Mouse (Mus musculus) midbrain, embryonic 16.5 days (tissue): ENCODE data around the gene Hmgn2. TPM values are rescaled to one million over a fixed set of nuclear protein-coding genes. Genes with fewer than 3 reads are reported as not detected.
"Not testable (repeated sequence)": the region's sequence is repeated elsewhere in the genome, so short reads cannot be mapped to it uniquely, and the experiment has no call there.

Experiments used
- ATAC-seq: fragments of 200-750 bp; cut with Nextera tagmentation; 2 replicates; pipeline ENCODE4 v1.8.0; 2017; ENCODE audit warnings: moderate TSS enrichment
- H3K27ac ChIP-seq: fragments of 300-500 bp; sonication (generic); 2 replicates; pipeline ENCODE4 v1.5.1; 2014; ENCODE audit warnings: mild to moderate bottlenecking, low read length, mixed read lengths
- H3K27me3 ChIP-seq: fragments of 300-500 bp; sonication (generic); 2 replicates; pipeline ENCODE4 v1.6.1; 2014; ENCODE audit warnings: low read depth, low read length, mixed read lengths; ENCODE audit not compliant: control insufficient read depth, insufficient read depth
- H3K36me3 ChIP-seq: fragments of 300-500 bp; sonication (generic); 2 replicates; pipeline ENCODE4 v1.6.1; 2014; ENCODE audit warnings: mild to moderate bottlenecking, low read length, moderate library complexity, mixed read lengths; ENCODE audit not compliant: control insufficient read depth, insufficient read depth
- H3K4me1 ChIP-seq: fragments of 300-500 bp; sonication (generic); 2 replicates; pipeline ENCODE4 v1.6.1; 2014; ENCODE audit warnings: mild to moderate bottlenecking, low read length, mixed read lengths; ENCODE audit not compliant: control insufficient read depth, insufficient read depth
- H3K4me2 ChIP-seq: fragments of 300-500 bp; sonication (generic); 2 replicates; pipeline ENCODE4 v1.6.1; 2014; ENCODE audit warnings: mild to moderate bottlenecking, low read length, mixed read lengths
- H3K4me3 ChIP-seq: fragments of 300-500 bp; sonication (generic); 2 replicates; pipeline ENCODE4 v1.5.1; 2014; ENCODE audit warnings: low read depth, mild to moderate bottlenecking, low read length, moderate library complexity, mixed read lengths
- H3K9ac ChIP-seq: fragments of 300-500 bp; sonication (generic); 2 replicates; pipeline ENCODE4 v1.6.1; 2014; ENCODE audit warnings: low read depth, low read length, mixed read lengths
- H3K9me3 ChIP-seq: fragments of 300-500 bp; sonication (generic); replicated peaks from 2 replicates; pipeline ENCODE4 v1.6.1; 2014; ENCODE audit warnings: mild to moderate bottlenecking, low read length, mixed read lengths; ENCODE audit not compliant: control insufficient read depth, poor library complexity, severe bottlenecking
- WGBS: fragments of 180-500 bp; shearing (Covaris S2); extraction: QIAGEN DNeasy Blood & Tissue Kit; methylation state at CpG from one replicate; pipeline ENCODE4 v1.1.7; 2014; 5-methylcytosine and 5-hydroxymethylcytosine counted together
- polyA plus RNA-seq: library from polyadenylated mRNA; unstranded; fragments of >200 nt; fragmentation: Nextera tagmentation; extraction: Ambion mirVana; gene quantifications from 2 replicates; pipeline ENCODE4 v1.2.1, GENCODE M21; 2015

Gene Hmgn2
- polyA plus RNA-seq, 1 experiment from 2014 or later: 937 TPM

DNA sequence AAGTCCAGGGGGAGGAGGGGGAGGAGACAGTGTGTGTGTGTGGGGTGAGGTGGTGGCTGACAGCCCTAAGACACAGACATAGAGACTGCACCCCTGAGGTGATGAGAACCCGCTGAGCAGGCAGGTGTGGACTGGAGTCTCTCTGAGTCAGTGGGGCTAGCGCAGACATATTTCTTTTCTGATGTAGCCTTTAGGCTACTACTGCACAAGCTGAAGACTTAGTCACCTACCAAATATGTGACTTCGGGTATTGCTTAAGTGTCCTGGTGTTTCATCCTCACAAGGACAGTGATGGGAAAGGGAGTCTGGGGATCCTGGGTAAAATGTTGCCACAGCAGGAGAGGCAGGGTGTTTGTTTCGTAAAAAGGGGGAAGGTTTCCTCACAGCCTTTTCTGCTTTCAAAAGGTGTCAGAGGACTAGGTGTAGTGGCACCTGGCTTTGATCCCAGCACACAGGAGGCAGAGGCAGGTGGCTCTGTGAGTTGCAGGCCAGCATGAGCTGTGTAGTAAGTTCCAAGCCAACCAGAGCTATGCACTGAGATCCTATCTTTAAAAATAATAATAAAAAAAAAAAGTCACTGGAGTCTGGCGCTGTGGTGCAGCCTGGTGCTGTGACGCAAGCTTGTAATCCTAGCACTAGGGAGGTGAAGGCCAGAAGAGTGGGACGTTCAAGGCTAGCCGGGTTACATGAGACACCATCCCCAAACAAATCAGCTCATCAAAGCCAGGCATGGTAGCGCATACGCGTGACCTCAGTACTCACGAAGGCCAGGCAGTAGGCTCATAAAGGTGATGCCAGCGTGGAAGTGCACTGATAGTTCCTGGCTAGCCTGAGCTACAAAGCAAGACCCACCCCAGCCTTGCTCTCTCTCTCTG is 27.8 kb downstream of the Hmgn2 start:
- H3K4me3 ChIP-seq: no peak overlapping the region

DNA sequence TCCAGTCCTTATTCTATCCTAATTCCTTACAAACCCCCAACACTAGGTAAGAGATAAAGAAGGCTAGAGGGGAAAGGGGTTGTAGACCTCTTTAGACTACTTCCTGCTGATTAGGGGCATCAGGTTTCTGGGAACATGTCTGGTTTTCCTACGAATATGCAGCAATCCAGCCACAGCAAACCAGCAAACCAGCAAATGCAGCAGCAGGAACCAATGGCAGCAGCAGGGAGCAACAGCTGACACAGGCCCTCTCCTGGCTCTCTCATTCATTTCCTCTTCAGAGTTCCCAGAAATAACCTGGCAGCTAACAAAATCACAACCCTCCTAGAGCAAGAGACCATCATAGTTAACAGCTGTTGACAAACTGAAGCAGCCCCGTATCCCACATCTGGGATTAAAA is 30.4 kb downstream of the Hmgn2 start:
- Histone ChIP-seq H3K4me1 (no peaks in the 10 kb centered on the region), H3K9me3 (no peaks in the 10 kb centered on the region), H3K4me3 (no peak overlapping the region), H3K27ac (no peak overlapping the region), H3K36me3 (no peaks in the 10 kb centered on the region), H3K4me2 (no peak overlapping the region), H3K9ac (no peak overlapping the region), H3K27me3 (no peaks in the 10 kb centered on the region)
- WGBS: 61% methylated on average over 2 of the region's 2 CpGs
- ATAC-seq: no peak

More for the DNA sequence above, 27.8 kb downstream of the Hmgn2 start:
- Histone ChIP-seq H3K4me1 (no peaks in the 10 kb centered on the region), H3K27ac (no peak overlapping the region), H3K36me3 (no peaks in the 10 kb centered on the region), H3K9ac (no peak overlapping the region), H3K27me3 (no peaks in the 10 kb centered on the region), H3K4me2 (no peak overlapping the region), H3K9me3 (no peaks in the 10 kb centered on the region)
- 88% methylated on average over 13 of the region's 13 CpGs for WGBS
- no peak for ATAC-seq

DNA sequence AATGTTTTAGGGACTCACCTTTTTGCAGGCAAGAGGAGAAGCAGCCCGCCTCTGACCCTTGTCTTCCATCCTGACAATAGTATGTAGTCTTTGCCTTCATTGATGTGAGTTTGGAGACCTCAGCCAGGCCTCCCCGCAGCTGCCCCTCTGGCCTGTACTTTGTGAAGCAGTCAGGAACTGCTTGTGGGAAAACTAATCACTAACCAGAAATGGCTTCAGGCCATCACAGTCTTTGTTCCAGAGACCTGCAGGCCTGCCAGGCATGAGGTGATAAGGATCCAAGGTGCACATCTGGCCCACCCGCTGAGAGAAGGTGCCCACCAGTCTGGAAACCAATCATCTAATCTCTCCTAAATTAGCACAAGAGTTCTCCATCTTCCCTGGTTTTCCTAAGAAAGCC is 36.7 kb downstream of the Hmgn2 start:
- Histone ChIP-seq H3K4me1 (no peaks in the 10 kb centered on the region), H3K27me3 (no peaks in the 10 kb centered on the region), H3K4me2 (no peak overlapping the region), H3K36me3 (no peaks in the 10 kb centered on the region), H3K27ac (no peak overlapping the region), H3K4me3 (no peak overlapping the region), H3K9me3 (no peaks in the 10 kb centered on the region), H3K9ac (no peak overlapping the region)
- 76% methylated on average over 3 of the region's 3 CpGs for WGBS
- no peak for ATAC-seq

DNA sequence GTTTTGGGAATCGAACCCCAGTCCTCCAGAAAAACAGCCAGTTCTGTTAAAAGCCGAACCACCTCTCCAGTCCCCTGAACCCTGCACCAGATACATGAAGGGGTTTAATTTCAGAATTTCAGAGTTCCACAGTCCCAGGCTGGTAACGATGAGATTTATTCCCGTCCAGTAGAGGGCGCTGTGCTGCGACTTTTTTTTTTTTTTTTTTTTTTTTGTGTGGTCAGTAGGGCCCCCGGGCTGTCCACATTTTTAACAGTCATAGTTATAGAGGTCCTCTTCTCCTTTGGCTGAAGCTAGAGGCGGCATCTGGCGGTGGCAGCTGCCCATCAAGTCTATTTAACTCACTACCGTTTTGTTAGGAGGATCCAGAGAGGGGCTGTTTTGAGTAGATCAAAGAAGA is 37.1 kb downstream of the Hmgn2 start:
- no peak for ATAC-seq
- Histone ChIP-seq H3K4me3 (no peak overlapping the region), H3K9me3 (no peaks in the 10 kb centered on the region), H3K4me1 (no peaks in the 10 kb centered on the region), H3K4me2 (no peak overlapping the region), H3K9ac (no peak overlapping the region), H3K27me3 (no peaks in the 10 kb centered on the region), H3K27ac (no peak overlapping the region), H3K36me3 (no peaks in the 10 kb centered on the region)
- WGBS: 16% methylated on average over 10 of the region's 10 CpGs

DNA sequence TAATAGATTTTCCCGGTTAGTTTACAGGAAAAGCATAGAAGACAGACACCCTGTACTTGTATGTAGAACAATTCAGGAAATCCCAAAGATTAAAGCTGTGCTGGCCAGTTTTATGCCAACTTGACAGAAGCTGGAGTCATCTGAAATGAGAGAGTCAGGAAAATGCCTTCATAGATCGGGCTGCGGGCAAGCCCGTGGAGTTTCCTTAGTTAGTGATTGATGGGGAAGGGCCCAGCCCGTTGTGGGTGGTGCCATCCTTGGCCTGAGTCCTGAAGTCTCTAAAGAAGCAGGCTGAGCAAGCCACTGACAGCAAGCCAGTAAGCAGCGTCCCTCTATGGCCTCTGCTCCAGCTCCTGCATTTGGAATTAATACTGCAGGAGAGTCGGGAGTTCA is 39.2 kb downstream of the Hmgn2 start:
- 67% methylated on average over 7 of the region's 7 CpGs for WGBS
- no peak overlapping the region for H3K27ac ChIP-seq
- H3K36me3 ChIP-seq: no peaks in the 10 kb centered on the region
- H3K27me3 ChIP-seq: no peaks in the 10 kb centered on the region
- ATAC-seq: no peak
- no peak overlapping the region for H3K4me3 ChIP-seq
- H3K9ac ChIP-seq: no peak overlapping the region
- H3K9me3 ChIP-seq: no peaks in the 10 kb centered on the region
- no peak overlapping the region for H3K4me2 ChIP-seq
- H3K4me1 ChIP-seq: no peaks in the 10 kb centered on the region

DNA sequence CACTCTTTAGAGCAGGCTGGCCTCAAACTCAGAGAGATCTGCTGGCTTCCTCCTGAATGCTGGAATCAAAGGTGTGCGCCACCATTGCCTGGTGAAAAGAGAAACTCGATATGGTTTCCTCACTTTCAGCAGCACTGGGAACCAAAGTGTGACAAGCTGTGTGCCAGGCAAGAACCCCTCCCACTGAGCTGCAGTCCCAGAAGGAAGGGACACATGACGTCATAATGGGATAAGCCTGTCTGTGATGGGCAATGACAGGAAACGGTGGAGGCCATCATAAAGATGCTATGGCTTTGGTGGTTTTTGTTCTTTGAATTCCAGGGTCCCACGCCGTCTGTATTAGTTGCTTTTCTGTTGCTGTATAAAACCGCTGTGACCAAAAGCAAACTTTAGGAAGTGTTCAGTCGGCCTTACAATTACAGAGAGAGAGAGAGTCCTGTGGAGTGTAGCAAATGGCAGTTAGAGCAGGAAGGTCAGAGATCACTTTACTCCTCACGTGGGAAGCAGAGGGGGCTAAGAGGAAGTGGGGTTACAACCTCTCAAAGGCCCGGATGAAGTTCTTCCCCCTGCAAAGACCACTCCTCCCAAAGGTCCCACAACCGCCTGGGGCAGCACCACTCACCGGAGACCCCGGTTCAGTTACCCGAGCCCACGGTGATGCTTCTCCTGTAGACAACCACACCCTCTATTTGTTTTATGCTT is 39.7 kb downstream of the Hmgn2 start:
- Histone ChIP-seq H3K4me1 (no peaks in the 10 kb centered on the region), H3K4me3 (no peak overlapping the region), H3K4me2 (no peak overlapping the region), H3K27me3 (no peaks in the 10 kb centered on the region), H3K9me3 (no peaks in the 10 kb centered on the region), H3K36me3 (no peaks in the 10 kb centered on the region), H3K27ac (no peak overlapping the region), H3K9ac (no peak overlapping the region)
- ATAC-seq: no peak
- 63% methylated on average over 15 of the region's 15 CpGs for WGBS

DNA sequence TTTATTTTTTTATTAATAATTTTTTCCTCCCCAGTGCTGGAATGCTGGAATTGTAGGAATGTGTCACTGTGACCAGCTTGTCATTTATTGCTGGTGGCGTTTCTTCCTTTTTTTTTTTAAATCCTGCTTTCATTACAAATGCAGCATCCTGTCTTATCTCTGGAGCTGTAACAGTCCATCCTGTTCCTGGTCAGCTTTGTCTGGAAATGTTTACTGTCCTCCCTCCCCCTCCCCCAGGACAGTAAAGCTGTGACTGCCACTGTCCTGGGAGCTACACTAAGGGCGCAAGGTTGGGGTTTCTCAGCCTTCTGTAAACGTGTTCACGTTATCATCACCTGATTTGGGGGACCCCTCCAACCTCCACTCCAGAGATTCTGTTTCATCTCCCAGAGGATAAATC is 43.2 kb downstream of the Hmgn2 start:
- H3K36me3 ChIP-seq: no peaks in the 10 kb centered on the region
- no peak overlapping the region for H3K27ac ChIP-seq
- H3K4me2 ChIP-seq: no peak overlapping the region
- no peaks in the 10 kb centered on the region for H3K9me3 ChIP-seq
- 89% methylated on average over 4 of the region's 4 CpGs for WGBS
- no peak for ATAC-seq
- H3K4me3 ChIP-seq: no peak overlapping the region
- H3K27me3 ChIP-seq: no peaks in the 10 kb centered on the region
- no peaks in the 10 kb centered on the region for H3K4me1 ChIP-seq
- H3K9ac ChIP-seq: no peak overlapping the region

DNA sequence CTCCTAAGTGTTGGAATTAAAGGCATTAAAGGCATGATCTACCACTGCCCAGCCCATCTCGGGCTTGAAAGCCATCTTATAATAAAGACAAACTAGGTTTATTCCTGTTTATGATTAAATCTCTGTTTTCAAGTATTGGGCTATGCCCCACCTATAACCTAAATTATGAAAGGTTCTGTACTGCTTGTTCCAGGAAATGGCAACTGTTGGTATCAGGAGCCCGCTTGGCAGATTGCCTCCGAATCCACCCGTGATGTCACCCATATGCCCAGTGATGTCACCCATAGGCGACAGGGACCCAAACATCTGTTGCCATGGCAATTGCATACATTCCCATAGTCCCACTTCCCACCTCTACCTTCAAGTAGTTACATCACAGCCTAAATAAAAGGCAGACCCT is 44.7 kb downstream of the Hmgn2 start:
- H3K4me1 ChIP-seq: no peaks in the 10 kb centered on the region
- WGBS: 88% methylated on average over 5 of the region's 5 CpGs
- no peaks in the 10 kb centered on the region for H3K36me3 ChIP-seq
- H3K9ac ChIP-seq: no peak overlapping the region
- no peak overlapping the region for H3K4me2 ChIP-seq
- no peak overlapping the region for H3K27ac ChIP-seq
- ATAC-seq: no peak
- H3K4me3 ChIP-seq: no peak overlapping the region
- no peaks in the 10 kb centered on the region for H3K9me3 ChIP-seq
- no peaks in the 10 kb centered on the region for H3K27me3 ChIP-seq

DNA sequence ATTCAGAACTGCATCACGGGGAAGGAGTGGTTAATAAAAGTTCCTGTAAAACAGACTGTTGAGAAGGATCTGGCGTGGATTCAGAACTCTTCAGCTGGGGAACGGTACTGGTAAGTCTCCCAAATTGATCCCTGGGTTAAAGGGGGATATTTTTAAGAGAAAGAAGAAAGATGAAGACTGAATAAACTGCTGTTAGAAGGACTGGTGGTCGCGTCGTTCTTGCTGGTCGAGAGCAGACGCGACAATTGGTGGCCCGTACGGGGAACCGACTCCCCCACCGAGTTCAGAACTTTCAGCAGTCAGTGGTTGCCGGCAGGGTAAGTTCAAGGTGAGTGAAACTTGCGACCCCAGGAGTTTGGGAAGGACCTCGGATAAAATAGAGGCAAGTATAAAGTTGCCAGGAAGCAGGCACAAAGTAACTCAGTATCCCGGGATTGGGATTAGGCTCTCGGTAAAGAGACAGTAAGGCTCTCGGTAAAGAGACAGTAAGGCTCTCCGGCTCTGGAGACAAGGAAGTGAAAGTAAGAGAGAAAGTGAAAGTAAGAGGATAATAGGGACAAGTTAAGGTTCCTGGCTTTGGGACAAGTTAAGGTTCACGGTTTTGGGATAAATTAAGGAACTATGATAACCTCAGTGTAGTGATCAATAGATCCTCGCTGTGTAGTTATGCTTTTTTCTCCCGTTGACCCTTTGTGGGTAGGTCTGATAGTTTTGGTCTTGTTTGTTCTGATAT is 50.2 kb downstream of the Hmgn2 start:
- not testable (repeated sequence) for H3K9ac ChIP-seq, H3K27me3 ChIP-seq, H3K4me3 ChIP-seq, ATAC-seq, H3K9me3 ChIP-seq, H3K4me2 ChIP-seq, H3K4me1 ChIP-seq, H3K36me3 ChIP-seq, H3K27ac ChIP-seq
- WGBS: 86% methylated on average over 13 of the region's 23 CpGs
